Mouse (Mus musculus) MEL (cell line): ENCODE results near the gene Farp1.

Experiments used
- CTCF ChIP-seq, 3 experiments: IDR thresholded peaks in 2 of 3; conservative IDR thresholded peaks in 1 of 3; 2 replicates each; pipeline ENCODE4 v1.5.1; 2011 to 2012; ENCODE audit warnings: low read length in 3 of 3, low read depth in 2 of 3, mild to moderate bottlenecking in 2 of 3, improper control_type of control experiment in 1 of 3, inconsistent platforms in 1 of 3, mixed read lengths in 1 of 3, moderate library complexity in 1 of 3; ENCODE audit not compliant: control insufficient read depth in 1 of 3, insufficient read depth in 1 of 3, poor library complexity in 1 of 3, severe bottlenecking in 1 of 3
- GABPA ChIP-seq: IDR thresholded peaks from 2 replicates; pipeline ENCODE4 v1.6.1; 2012; ENCODE audit warnings: low read depth, mild to moderate bottlenecking, inconsistent platforms, low read length, improper control_type of control experiment, moderate library complexity
- HCFC1 ChIP-seq: IDR thresholded peaks from 2 replicates; pipeline ENCODE4 v1.6.1; 2012; ENCODE audit warnings: low read depth, mild to moderate bottlenecking, inconsistent platforms, low read length, improper control_type of control experiment, moderate library complexity
- MAX ChIP-seq: IDR thresholded peaks from 2 replicates; pipeline ENCODE4 v1.6.1; 2011; ENCODE audit warnings: low read length, improper control_type of control experiment
- MYB ChIP-seq: IDR thresholded peaks from 2 replicates; pipeline ENCODE4 v1.6.1; 2011; ENCODE audit warnings: mild to moderate bottlenecking, low read depth, low read length, improper control_type of control experiment
- NRF1 ChIP-seq: IDR thresholded peaks from 2 replicates; pipeline ENCODE4 v1.6.1; 2014; ENCODE audit warnings: low read depth, mild to moderate bottlenecking, inconsistent platforms, low read length, improper control_type of control experiment, moderate library complexity; ENCODE audit not compliant: poor library complexity, insufficient read depth, severe bottlenecking
- POLR2A ChIP-seq, 2 experiments: IDR thresholded peaks; 2 replicates each; pipeline ENCODE4 v1.6.1; 2011 to 2012; ENCODE audit warnings: low read length in 2 of 2, mild to moderate bottlenecking in 2 of 2, control low read depth in 1 of 2, improper control_type of control experiment in 1 of 2, low read depth in 1 of 2, moderate library complexity in 1 of 2; ENCODE audit not compliant: control insufficient read depth in 1 of 2, insufficient read depth in 1 of 2, poor library complexity in 1 of 2
- SMC3 ChIP-seq: IDR thresholded peaks from 2 replicates; pipeline ENCODE4 v1.6.1; 2011; ENCODE audit warnings: low read depth, low read length, improper control_type of control experiment
- USF1 ChIP-seq: IDR thresholded peaks from 2 replicates; pipeline ENCODE4 v1.6.1; 2014; ENCODE audit warnings: low read depth, mild to moderate bottlenecking, inconsistent platforms, low read length, improper control_type of control experiment, moderate library complexity
- ZC3H11A ChIP-seq: IDR thresholded peaks from 2 replicates; pipeline ENCODE4 v1.6.1; 2012; ENCODE audit warnings: low read depth, mild to moderate bottlenecking, inconsistent platforms, low read length, improper control_type of control experiment

GRCm38 (mm10) chr14:121199789-121200188, 164.8 kb downstream of the Farp1 start:
- TF ChIP-seq HCFC1 (no peak), USF1 (peak; percentile 65; the same call in 1 of the 2 replicates), MYB (no peak), SMC3 (no peak), MAX (peak; percentile 43; the same call in 1 of the 2 replicates), NRF1 (no peak), GABPA (no peak), ZC3H11A (no peak), CTCF (IDR thresholded peaks at IDR 0.05 in 2 of 3, conservative IDR thresholded peaks at IDR 0.05 in 1 of 3; ENCODE audit: control insufficient read depth in 1 of 3, insufficient read depth in 1 of 3, low read depth in 2 of 3, low read length in 3 of 3, poor library complexity in 1 of 3, severe bottlenecking in 1 of 3) (no peak), POLR2A (IDR thresholded peaks at IDR 0.05; ENCODE audit: control insufficient read depth in 1 of 2, insufficient read depth in 1 of 2, low read depth in 1 of 2, low read length in 2 of 2, poor library complexity in 1 of 2) (no peak)
